Mouse (Mus musculus): ENCODE measurements around the gene Phf5a. TPM values are rescaled to one million over a fixed set of nuclear protein-coding genes. Genes with fewer than 3 reads are reported as not detected.
"Not testable (repeated sequence)": the region's sequence is repeated elsewhere in the genome, so short reads cannot be mapped to it uniquely, and the experiment has no call there.

The Phf5a gene
- total RNA-seq (2021) = 10 to 100 TPM; 51.7 to 56.0 TPM

DNA sequence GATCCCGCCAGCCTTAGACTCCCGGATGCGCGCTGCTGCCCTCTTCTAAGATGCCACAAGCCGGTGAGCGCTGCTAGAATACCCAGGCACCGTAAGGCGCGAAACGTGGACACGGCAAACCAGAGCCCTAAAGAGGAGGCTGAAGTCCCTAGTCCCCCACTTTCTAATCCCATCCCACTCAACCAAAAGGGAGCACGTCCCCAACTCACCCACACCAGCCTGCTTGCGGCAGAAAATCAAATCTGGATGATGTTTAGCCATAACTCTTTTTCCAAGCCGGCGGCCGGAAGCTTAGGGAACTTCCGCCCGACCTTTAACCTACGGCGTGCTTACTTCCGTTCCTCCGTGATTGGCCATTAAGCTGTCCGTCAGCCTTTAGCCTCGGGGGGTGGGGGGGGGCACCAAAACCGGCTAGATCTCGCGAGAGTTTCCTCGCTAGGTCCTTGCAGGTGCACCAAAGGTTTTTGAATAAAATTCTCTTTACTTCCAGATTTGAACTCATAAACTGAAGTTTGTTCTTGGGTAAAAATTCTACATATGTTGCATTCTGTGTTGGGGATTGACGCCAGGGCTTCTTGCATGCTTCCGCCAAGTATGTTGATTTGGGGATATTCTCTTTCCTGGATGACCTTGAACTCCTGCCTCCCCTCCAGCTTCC, at the start of gene Phf5a:
Gene Phf5a, minus strand, starts transcription at position 308 of the 658 bp plus-strand sequence.
- intact Hi-C loops (cut with DNase I) = loop anchor here (1.0 to 5.0 kb wide), 2 partner anchors 10 to 39 kb away; no protein-coding TSS in a partner anchor
- peak; percentile 90 to 93 for DNase-seq

DNA sequence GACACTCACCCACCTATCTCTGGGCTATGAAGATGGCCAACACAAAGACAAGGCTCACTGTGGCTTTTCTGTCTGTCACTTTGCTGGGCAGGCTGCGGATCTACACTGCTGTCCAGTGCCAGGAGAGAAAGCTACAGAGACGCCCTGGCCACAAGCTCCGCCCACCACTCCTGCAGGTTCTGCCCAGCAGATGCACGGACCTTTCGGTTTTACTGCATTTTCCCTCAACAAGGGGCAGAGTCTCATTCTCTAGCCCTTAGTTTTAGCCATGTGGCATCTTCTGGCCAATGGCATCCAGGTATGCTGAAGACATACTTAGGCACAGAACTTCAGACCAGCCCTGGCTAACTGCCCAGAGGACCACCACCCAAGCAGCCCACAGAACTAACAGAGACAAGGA, 49.5 kb upstream of the Phf5a start:
- no peak for DNase-seq
- intact Hi-C loops (cut with DNase I) = no loop called here

DNA sequence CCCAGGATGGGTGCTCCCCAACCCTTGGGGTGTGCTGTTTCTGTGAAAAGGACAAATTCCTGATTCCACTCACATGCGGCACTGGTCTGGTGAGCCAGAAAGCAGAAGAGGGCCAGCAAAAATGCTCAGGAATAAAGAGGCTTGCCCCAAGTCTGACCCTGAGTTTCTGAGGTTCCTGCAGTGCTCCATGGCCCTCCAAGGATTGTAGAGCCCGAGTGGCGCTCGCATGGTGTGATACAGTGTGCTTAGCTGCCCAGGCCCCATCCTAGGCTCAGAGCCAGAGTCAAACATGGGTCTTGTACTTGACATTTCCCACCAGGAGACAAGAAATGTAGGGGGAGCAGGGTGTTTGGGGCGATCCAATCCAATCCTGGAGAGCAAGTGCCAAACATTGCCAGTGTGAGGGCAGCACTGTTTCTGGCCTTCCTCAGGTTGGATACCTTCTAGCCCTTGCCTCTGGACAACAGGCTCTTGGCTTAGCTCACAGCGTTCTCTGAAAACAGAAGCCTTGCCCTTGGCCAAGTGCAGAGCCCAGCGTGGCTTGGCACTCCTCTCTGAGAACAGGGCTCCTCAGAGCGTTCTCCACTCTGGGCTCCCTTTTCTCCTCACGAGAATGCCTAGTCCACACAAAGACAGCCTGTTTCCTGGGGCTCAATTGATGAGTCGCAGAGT, 49.0 kb upstream of the Phf5a start:
- intact Hi-C loops (cut with DNase I) = no loop called here
- no peak for DNase-seq

GRCm38 (mm10) chr15:81919062-81919461, 47.4 kb upstream of the Phf5a start:
- no peak for DNase-seq
- intact Hi-C loops (cut with DNase I) = loop anchor here (5.0 kb wide), 1 partner anchor 177 kb away; no protein-coding TSS in a partner anchor

DNA sequence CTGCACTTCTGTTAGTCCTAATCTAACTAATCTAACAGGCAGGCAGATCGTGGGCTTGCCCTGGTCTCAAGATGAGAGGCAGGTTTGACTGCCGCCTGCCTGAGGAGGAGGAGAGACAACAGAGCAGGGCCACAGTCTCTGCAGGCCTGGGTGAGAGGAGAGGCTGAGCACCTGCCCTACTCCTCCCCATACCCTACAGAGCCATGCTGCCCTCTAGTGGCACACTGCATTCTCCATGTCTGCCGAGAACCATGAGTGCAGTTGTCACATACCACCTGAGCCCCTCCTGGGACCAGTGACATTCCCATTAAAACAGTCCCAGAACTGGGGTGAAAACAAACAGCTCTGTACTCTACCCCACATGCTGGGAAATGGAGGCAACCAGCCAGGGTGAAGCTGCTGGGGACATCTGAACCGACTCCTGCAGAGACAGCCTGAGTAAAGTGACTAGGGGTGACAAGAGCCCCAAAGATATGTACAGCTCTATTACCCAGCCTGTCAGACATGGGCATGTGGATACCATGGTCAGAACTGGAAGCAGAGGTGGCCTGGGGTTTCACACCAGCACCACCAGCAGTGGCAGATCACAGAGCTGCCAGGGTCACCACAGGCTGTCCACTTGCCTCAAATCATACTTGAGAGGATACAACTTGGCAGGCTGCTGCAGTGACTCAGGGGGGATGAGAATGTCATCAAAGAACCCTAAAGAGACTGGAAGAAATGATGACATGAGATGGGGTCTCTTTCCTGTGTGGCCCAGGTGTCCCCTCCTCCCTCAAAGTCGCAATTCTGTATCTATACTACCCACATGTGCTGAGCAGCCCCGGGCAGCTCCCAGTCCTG, 46.1 kb upstream of the Phf5a start:
- intact Hi-C loops (cut with DNase I) = loop anchor here (5.0 kb wide), 1 partner anchor 176 kb away; no protein-coding TSS in a partner anchor
- peak; percentile 77 to 87 for DNase-seq

- intact Hi-C loops (cut with DNase I) = loop anchor here (5.0 kb wide), 1 partner anchor 175 kb away; no protein-coding TSS in a partner anchor
Measured at GRCm38 (mm10) chr15:81917201-81917600, 45.5 kb upstream of the Phf5a start.

GRCm38 (mm10) chr15:81915663-81916062, 44.0 kb upstream of the Phf5a start:
- intact Hi-C loops (cut with DNase I) = loop anchor here (5.0 kb wide), 1 partner anchor 173 kb away; no protein-coding TSS in a partner anchor
- peak in 1 of 2 experiments; percentile 40 for DNase-seq

More at GRCm38 (mm10) chr15:81917201-81917600, 45.5 kb upstream of the Phf5a start:
- DNase-seq = no peak

DNA sequence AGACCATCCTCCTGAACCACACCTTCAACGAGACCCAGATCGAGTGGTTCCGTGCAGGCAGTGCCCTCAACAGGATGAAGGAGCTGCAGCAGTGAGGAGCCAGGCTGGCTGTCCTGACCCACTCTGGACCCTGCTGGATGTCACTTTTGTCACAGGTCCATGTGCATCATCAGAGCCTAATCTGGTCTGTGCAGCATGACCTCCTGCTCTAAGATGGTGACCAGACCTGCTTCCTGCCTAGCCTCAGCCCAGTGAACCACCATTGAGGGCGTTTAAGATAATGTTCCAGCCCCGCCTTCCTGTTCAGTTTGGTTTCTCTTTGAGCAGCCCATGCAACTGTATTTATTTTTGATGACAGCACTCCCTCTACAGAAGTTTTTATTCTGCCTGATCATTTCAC, 43.0 kb upstream of the Phf5a start:
- intact Hi-C loops (cut with DNase I) = loop anchor here (5.0 kb wide), 1 partner anchor 172 kb away; no protein-coding TSS in a partner anchor
- no peak for DNase-seq

GRCm38 (mm10) chr15:81912498-81912897, 40.8 kb upstream of the Phf5a start:
- intact Hi-C loops (cut with DNase I) = no loop called here
- DNase-seq = peak in 1 of 2 experiments; percentile 45

DNA sequence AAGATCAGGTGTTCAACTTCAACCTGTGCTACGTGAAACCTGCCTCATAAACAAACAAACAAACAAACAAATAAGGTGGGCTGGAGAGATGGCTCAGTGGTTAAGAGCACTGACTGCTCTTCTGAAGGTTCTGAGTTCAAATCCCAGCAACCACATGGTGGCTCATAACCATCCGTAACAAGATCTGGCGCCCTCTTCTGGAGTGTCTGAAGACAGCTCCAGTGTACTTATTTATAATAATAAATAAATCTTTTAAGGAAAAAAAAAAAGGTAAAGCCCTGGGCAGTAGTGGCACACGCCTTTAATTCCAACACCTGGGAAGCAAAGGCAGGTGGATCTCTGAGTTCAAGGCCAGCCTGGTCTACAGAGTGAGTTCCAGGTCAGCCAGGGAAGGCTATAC, 37.1 kb upstream of the Phf5a start:
- intact Hi-C loops (cut with DNase I); DNase-seq: not testable (repeated sequence)

DNA sequence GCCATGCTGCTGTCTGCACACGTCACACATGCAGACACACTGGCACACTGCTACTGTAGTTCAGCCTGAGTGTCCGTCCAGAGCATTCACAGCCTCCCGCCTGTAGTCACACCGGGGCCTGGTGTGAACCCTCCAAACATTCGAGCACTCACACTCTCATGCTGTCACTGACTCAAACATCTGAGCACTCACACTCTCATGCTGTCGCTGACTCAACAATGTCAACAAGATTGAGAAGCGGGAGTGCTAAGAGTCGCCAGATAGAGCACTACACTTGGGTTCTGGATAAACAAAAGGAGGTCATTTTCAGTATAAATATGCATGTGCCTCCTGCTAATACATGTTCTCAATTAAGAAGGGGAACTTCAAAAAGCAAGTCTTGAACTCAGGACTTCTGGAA, 36.2 kb upstream of the Phf5a start:
- intact Hi-C loops (cut with DNase I) = no loop called here
- no peak for DNase-seq

DNA sequence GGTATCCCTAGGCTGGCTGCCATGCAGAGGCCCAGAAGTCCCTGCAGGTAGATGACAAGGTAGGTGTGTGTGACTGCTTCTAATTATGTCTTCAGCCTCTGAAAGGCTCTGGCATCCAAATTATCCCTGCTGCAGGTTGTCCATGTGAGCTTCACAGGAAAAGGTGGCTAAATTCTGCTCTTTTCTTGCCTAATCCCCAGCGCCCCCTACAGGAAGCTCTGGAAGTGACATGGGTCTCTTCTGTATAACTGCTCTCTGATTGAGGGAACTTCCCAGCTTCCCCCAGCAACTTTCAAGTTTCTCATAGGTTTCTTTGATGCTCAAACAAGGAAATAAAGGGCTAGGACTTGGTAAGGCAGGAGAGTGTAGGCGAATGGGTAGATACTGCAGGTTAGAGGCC, 33.2 kb upstream of the Phf5a start:
- peak; percentile 63 to 86 for DNase-seq
- intact Hi-C loops (cut with DNase I) = loop anchor here (1.0 kb wide), 1 partner anchor 74 kb away; no protein-coding TSS in a partner anchor

GRCm38 (mm10) chr15:81898751-81899150, 27.0 kb upstream of the Phf5a start:
- intact Hi-C loops (cut with DNase I) = no loop called here
- peak; percentile 54 to 63 for DNase-seq

GRCm38 (mm10) chr15:81897607-81898285, 26.0 kb upstream of the Phf5a start:
- no peak for DNase-seq

DNA sequence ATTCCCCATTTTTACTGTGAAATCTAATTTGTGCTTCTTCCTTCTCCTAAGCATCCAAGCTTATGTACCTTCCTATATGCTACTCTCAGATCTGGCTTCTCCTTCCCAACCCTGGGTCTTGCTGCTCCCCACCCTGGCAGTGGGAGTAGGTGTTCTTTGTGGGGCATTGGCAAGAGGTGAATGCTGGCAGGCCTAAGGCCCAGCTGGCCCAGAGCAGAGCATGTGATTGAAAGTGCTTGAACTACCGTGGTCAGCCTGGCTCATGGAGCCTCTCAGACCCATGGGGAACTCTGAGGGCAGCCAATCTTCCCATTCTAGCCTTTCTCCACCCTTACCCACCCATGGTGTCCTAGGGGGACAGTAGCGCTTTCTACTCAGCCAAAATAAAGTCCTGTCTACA, 24.7 kb upstream of the Phf5a start:
- intact Hi-C loops (cut with DNase I) = no loop called here
- DNase-seq = peak in 1 of 2 experiments; percentile 35

More at GRCm38 (mm10) chr15:81897607-81898285, 26.0 kb upstream of the Phf5a start:
- intact Hi-C loops (cut with DNase I) = no loop called here

DNA sequence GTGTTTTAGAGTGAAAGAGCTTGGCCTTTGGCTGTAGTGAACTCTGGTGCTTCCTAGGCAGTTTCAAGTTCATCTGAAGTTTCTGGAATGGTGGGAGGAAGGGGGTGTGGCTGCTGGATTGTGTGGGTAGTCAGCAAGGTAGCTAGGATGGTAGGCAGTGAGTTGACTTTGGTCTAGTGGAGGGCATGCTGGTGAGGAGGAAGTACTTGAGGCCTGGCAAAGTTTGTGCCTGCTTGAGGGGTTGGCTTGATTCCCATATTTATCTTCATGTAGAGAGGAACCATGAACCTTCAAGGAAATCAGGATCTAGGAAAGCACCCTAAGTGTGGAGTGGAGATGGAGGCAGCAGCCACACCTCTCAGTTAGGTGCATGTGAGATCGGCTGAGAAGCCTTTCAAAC, 22.3 kb upstream of the Phf5a start:
- intact Hi-C loops (cut with DNase I) = no loop called here
- DNase-seq = no peak

GRCm38 (mm10) chr15:81891822-81892580, 20.3 kb upstream of the Phf5a start:
- no peak for DNase-seq
- intact Hi-C loops (cut with DNase I) = no loop called here

DNA sequence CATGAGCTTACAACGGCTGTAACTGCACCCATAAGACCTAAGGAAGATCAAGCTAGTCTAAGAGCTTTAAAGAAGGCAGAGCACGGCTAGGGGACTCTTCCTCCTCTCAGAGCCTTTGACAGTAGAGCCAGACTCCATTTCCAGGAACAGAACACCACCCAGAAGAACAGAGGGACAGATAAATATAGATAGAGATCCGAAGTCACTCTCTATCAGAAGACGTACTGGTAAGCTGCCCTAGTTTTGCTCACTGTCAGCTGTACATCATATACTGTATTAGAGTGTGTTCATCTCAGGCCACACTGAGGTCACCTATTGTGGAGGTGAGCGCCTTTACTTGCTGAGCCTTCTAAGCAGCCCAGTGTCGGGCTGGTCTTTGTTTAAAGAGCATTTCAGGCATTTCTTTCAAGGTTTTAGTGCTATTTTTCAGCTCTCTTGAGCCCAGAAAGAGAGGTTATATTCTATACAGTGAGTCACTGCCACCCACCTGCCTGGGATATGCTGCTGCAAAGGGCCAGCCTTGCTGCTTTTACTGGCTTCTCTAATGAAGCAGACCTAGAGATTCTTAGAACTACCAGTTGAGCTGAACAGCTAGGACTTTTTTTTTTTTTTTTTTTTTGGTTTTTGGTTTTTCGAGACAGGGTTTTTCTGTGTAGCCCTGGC, 19.6 kb upstream of the Phf5a start:
- no peak for DNase-seq
- intact Hi-C loops (cut with DNase I) = no loop called here

DNA sequence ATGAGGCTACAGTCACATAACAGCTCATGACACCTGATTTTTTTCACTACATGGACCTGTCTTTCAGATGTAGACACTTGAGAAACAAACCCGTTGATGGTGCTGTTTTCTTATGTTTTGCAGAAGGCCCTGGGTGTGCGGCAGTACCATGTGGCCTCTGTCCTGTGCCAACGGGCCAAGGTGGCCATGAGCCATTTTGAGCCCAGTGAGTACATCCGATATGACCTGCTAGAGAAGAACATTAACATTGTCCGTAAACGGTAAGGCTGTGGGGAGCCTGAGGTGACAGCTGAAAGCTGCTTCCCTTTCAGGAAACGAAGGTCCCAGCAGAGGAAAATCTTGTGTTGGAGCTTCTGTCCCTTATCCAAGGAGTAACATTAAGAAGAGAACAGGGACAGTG, 17.5 kb upstream of the Phf5a start:
- intact Hi-C loops (cut with DNase I) = no loop called here
- DNase-seq = peak in 1 of 2 experiments; percentile 56

Data from heart, postnatal 10 days (tissue).